Mouse (Mus musculus) MEL (cell line): ENCODE measurements around the gene Elavl1.

Experiments
- BHLHE40 ChIP-seq: IDR thresholded peaks from 2 replicates; pipeline ENCODE4 v1.6.1; 2012; ENCODE audit warnings: low read depth, mild to moderate bottlenecking, inconsistent platforms, low read length, improper control_type of control experiment, borderline replicate concordance
- CTCF ChIP-seq, 3 experiments: IDR thresholded peaks in 2 of 3; conservative IDR thresholded peaks in 1 of 3; 2 replicates each; pipeline ENCODE4 v1.5.1; 2011 to 2012; ENCODE audit warnings: low read length in 3 of 3, low read depth in 2 of 3, mild to moderate bottlenecking in 2 of 3, improper control_type of control experiment in 1 of 3, inconsistent platforms in 1 of 3, mixed read lengths in 1 of 3, moderate library complexity in 1 of 3; ENCODE audit not compliant: control insufficient read depth in 1 of 3, insufficient read depth in 1 of 3, poor library complexity in 1 of 3, severe bottlenecking in 1 of 3
- E2F4 ChIP-seq: IDR thresholded peaks from 2 replicates; pipeline ENCODE4 v1.6.1; 2011; ENCODE audit warnings: low read depth, low read length, improper control_type of control experiment, borderline replicate concordance
- EP300 ChIP-seq, 2 experiments: IDR thresholded peaks; 2 replicates each; pipeline ENCODE4 v1.6.1; 2011; ENCODE audit warnings: improper control_type of control experiment in 2 of 2, low read length in 2 of 2, low read depth in 1 of 2, mild to moderate bottlenecking in 1 of 2
- ETS1 ChIP-seq: IDR thresholded peaks from 2 replicates; pipeline ENCODE4 v1.6.1; 2012; ENCODE audit warnings: low read depth, mild to moderate bottlenecking, inconsistent platforms, low read length, improper control_type of control experiment, moderate library complexity
- POLR2AphosphoS5 ChIP-seq: IDR thresholded peaks from 2 replicates; pipeline ENCODE4 v1.6.1; 2012; ENCODE audit warnings: low read depth, borderline replicate concordance, mild to moderate bottlenecking, inconsistent platforms, low read length, moderate library complexity, mixed read lengths
- USF1 ChIP-seq: IDR thresholded peaks from 2 replicates; pipeline ENCODE4 v1.6.1; 2014; ENCODE audit warnings: low read depth, mild to moderate bottlenecking, inconsistent platforms, low read length, improper control_type of control experiment, moderate library complexity
- ZC3H11A ChIP-seq: IDR thresholded peaks from 2 replicates; pipeline ENCODE4 v1.6.1; 2012; ENCODE audit warnings: low read depth, mild to moderate bottlenecking, inconsistent platforms, low read length, improper control_type of control experiment
- ZKSCAN1 ChIP-seq: IDR thresholded peaks from 2 replicates; pipeline ENCODE4 v1.6.1; 2012; ENCODE audit warnings: low read depth, mild to moderate bottlenecking, inconsistent platforms, low read length, improper control_type of control experiment, moderate library complexity

GRCm38 (mm10) chr8:4305838-4306237, 19.4 kb downstream of the Elavl1 start:
- peak; percentile 78 for TF ChIP-seq ETS1
- TF ChIP-seq POLR2AphosphoS5, result no peak
- TF ChIP-seq E2F4, result no peak
- peak; percentile 41; the same call in 1 of the 2 replicates for TF ChIP-seq BHLHE40
- 0 out of 2 replicates have a peak, but pooled peaks have one; percentile 5 for TF ChIP-seq USF1
- TF ChIP-seq EP300 (IDR thresholded peaks at IDR 0.05; ENCODE audit: low read depth in 1 of 2, low read length in 2 of 2), result peak; percentile 73 to 79
- no peak for TF ChIP-seq ZKSCAN1
- TF ChIP-seq CTCF (IDR thresholded peaks at IDR 0.05 in 2 of 3, conservative IDR thresholded peaks at IDR 0.05 in 1 of 3; ENCODE audit: control insufficient read depth in 1 of 3, insufficient read depth in 1 of 3, low read depth in 2 of 3, low read length in 3 of 3, poor library complexity in 1 of 3, severe bottlenecking in 1 of 3), result no peak
- TF ChIP-seq ZC3H11A, result no peak
